Mouse (Mus musculus) G1E (cell line): Measurements from ENCODE around the gene Cflar.
"Not testable (repeated sequence)": the region's sequence is repeated elsewhere in the genome, so short reads cannot be mapped to it uniquely, and the experiment has no call there.

Experiments used
- CTCF ChIP-seq: IDR thresholded peaks from 2 replicates; pipeline ENCODE4 v1.5.1; 2012; ENCODE audit warnings: low read depth, low read length, inconsistent platforms, mixed read lengths
- GATA1 ChIP-seq: IDR thresholded peaks from 2 replicates; pipeline ENCODE4 v1.6.1; 2012; ENCODE audit warnings: borderline replicate concordance, low read length, inconsistent platforms, mixed read lengths
- GATA2 ChIP-seq: IDR thresholded peaks from 2 replicates; pipeline ENCODE4 v1.6.1; 2012; ENCODE audit warnings: low read depth, low read length, inconsistent platforms, borderline replicate concordance
- POLR2AphosphoS5 ChIP-seq: IDR thresholded peaks from 2 replicates; pipeline ENCODE4 v1.6.1; 2012; ENCODE audit warnings: low read depth, low read length, inconsistent platforms; ENCODE audit not compliant: insufficient replicate concordance
- TAL1 ChIP-seq: conservative IDR thresholded peaks from 2 replicates; pipeline ENCODE4 v1.6.1; 2012; ENCODE audit warnings: low read depth, low read length, inconsistent platforms, mixed read lengths

DNA sequence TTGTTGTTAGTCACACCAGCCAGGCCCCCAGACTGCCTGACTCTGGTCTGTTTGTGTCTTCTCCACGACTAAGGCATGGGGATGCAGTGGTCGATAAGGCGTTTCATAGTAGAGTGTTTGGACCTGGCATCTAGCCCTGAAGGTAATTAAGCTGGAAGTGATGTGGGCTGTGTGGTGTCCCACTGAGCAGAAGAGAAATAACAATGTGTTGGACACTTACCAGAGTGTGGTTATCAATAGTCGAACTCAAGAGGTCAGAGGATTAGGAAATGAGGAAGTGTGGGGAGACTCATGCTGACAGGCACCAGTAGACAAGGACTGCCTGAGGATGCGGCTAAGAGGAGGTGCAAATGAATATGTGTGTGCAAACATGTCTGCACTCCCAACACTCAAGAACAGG, 32.9 kb upstream of the Cflar start:
- not testable (repeated sequence) for TF ChIP-seq POLR2AphosphoS5, CTCF, GATA2, TAL1, GATA1
